Mouse (Mus musculus) heart, adult 2 months (tissue): ENCODE measurements around the gene Pdgfb.

Source experiments
- CTCF ChIP-seq: fragments of 200-600 bp; IDR thresholded peaks from 2 replicates; pipeline ENCODE4 v1.8.1; 2022; ENCODE audit warnings: antibody characterized with exemption, mild to moderate bottlenecking, moderate library complexity
- EP300 ChIP-seq: fragments of 200-500 bp; IDR thresholded peaks from 2 replicates; pipeline ENCODE4 v1.6.1; 2011; ENCODE audit warnings: low read depth, low read length, control low read depth; ENCODE audit not compliant: insufficient read depth
- POLR2A ChIP-seq: fragments of 200-500 bp; IDR thresholded peaks from 2 replicates; pipeline ENCODE4 v1.6.1; 2011; ENCODE audit warnings: mild to moderate bottlenecking, low read depth, low read length, control low read depth; ENCODE audit not compliant: insufficient read depth

GRCm38 (mm10) chr15:80051782-80052181 is 37.0 kb upstream of the Pdgfb start:
- no peak for TF ChIP-seq CTCF
- TF ChIP-seq EP300 = no peak
- no peak for TF ChIP-seq POLR2A
